Mouse (Mus musculus) myocyte (in vitro differentiated cells): ENCODE measurements around the gene Cdsn.

Experiments used
- CEBPB ChIP-seq: IDR thresholded peaks from 2 replicates; pipeline ENCODE4 v1.6.1; 2011; ENCODE audit warnings: mild to moderate bottlenecking, moderate library complexity; ENCODE audit not compliant: poor library complexity, insufficient read depth, severe bottlenecking
- E2F4 ChIP-seq: IDR thresholded peaks from one replicate; pipeline ENCODE4 v1.6.1; 2011; ENCODE audit warnings: mild to moderate bottlenecking, control low read depth, moderate library complexity; ENCODE audit not compliant: insufficient read depth
- MAX ChIP-seq: IDR thresholded peaks from one replicate; pipeline ENCODE4 v1.6.1; 2011; ENCODE audit warnings: low read depth, mild to moderate bottlenecking, control low read depth
- MYOD1 ChIP-seq, 3 experiments: IDR thresholded peaks; one replicate each; pipeline ENCODE4 v1.6.1; 2011; ENCODE audit warnings: control low read depth in 2 of 3, low read depth in 2 of 3, mild to moderate bottlenecking in 2 of 3, moderate library complexity in 1 of 3; ENCODE audit not compliant: insufficient read length in 2 of 3, control insufficient read depth in 1 of 3
- POLR2A ChIP-seq: IDR thresholded peaks from one replicate; pipeline ENCODE4 v1.6.1; 2011; ENCODE audit warnings: low read depth, mild to moderate bottlenecking, control low read depth, moderate library complexity; ENCODE audit not compliant: insufficient read length
- POLR2AphosphoS2 ChIP-seq: IDR thresholded peaks from one replicate; pipeline ENCODE4 v1.6.1; 2011; ENCODE audit warnings: low read depth, control low read depth; ENCODE audit not compliant: insufficient read length
- REST ChIP-seq: IDR thresholded peaks from one replicate; pipeline ENCODE4 v1.6.1; 2011; ENCODE audit warnings: mild to moderate bottlenecking, control low read depth, moderate library complexity; ENCODE audit not compliant: insufficient read depth, insufficient read length
- TCF12 ChIP-seq: IDR thresholded peaks from one replicate; pipeline ENCODE4 v1.6.1; 2011; ENCODE audit warnings: mild to moderate bottlenecking, control low read depth; ENCODE audit not compliant: poor library complexity, insufficient read depth, severe bottlenecking
- USF1 ChIP-seq: IDR thresholded peaks from one replicate; pipeline ENCODE4 v1.6.1; 2011; ENCODE audit warnings: low read depth, mild to moderate bottlenecking, control low read depth, moderate library complexity

- no peak for TF ChIP-seq POLR2A
- no peak for TF ChIP-seq CEBPB
- TF ChIP-seq E2F4 = no peak
- TF ChIP-seq USF1 = no peak
- no peak for TF ChIP-seq MAX
- TF ChIP-seq MYOD1 (IDR thresholded peaks at IDR 0.05; ENCODE audit: control insufficient read depth in 1 of 3, insufficient read length in 2 of 3, low read depth in 2 of 3) = no peak
- TF ChIP-seq TCF12 = no peak
- TF ChIP-seq POLR2AphosphoS2 = no peak
- TF ChIP-seq REST = no peak
Observed at GRCm38 (mm10) chr17:35582900-35583299, 31.0 kb downstream of the Cdsn start.
